9 mouse cellular contexts compared by ENCODE assay signal in the genomic region with DNA sequence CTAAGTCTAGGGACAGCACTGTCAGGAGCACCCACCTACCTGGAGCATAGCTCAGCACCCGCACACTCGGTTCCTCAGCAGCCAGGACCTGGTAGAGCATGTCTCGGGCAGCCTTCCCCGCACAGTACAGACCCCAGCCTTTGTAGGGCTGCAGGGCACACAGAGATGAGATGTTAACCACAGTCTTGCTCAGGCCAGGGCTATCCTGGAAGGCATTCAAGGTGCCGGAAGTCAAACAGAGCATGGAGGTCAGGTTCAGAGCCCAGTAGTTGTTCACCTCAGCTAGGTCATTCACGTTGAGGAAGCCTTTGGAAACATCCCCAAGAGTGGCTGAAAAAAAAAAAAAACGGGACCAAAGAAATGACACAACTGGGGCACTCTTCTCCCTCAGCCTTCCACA. TPM values are rescaled to one million over a fixed set of nuclear protein-coding genes. Genes with fewer than 3 reads are reported as not detected.
DNase-seq lines count a peak whose midpoint lies in the region; ATAC-seq and TF ChIP-seq lines count a peak whose summit lies in the region.
"Not testable (repeated sequence)": the region's sequence is repeated elsewhere in the genome, so short reads cannot be mapped to it uniquely, and the experiment has no call there.
"Had no signal": no experiment of that assay in that cellular context is flagged by ENCODE, and none has a peak within 500 bp of the region (broad histone marks: within the 10 kb centered on the region; RNA-seq: fewer than 3 reads in every experiment).

No protein-coding gene starts in this region.

- TF ChIP-seq EP300 in liver, postnatal 0 days (IDR thresholded peaks at IDR 0.05; ENCODE audit: low read depth): not testable (repeated sequence)

- not testable (repeated sequence) for H3K27ac ChIP-seq in brown adipose tissue, adult 24 weeks (replicated peaks; ENCODE audit: low read depth, low read length); heart, embryonic 11.5 days (ENCODE audit: low read depth, low read length); hindbrain, embryonic 16.5 days (ENCODE audit: low read depth, low read length); liver, postnatal 0 days (ENCODE audit: low read depth); midbrain, embryonic 15.5 days
- peak overlapping the region; percentile 92; the same call in 1 of the 2 replicates for H3K27ac ChIP-seq in limb, embryonic 10.5 days
- H3K27ac ChIP-seq in stomach, embryonic 15.5 days: 0 out of 2 replicates have a peak overlapping the region, but pooled peaks have one; percentile 97

- not testable (repeated sequence) for H3K9me3 ChIP-seq in erythroblast, embryonic 14.5 days (ENCODE audit: control insufficient read depth, low read length); heart, embryonic 11.5 days (replicated peaks; ENCODE audit: control insufficient read depth, low read length); hindbrain, embryonic 16.5 days (ENCODE audit: control insufficient read depth, low read length); limb, embryonic 10.5 days (replicated peaks); liver, postnatal 0 days (ENCODE audit: low read length); midbrain, embryonic 15.5 days; stomach, embryonic 15.5 days

- not testable (repeated sequence) for H3K27me3 ChIP-seq in erythroblast, embryonic 14.5 days (ENCODE audit: control insufficient read depth); heart, embryonic 11.5 days (ENCODE audit: control insufficient read depth, insufficient read depth, low read length); hindbrain, embryonic 16.5 days (replicated peaks; ENCODE audit: control insufficient read depth, insufficient read depth, low read length); limb, embryonic 10.5 days (ENCODE audit: low read depth, poor library complexity, severe bottlenecking); liver, postnatal 0 days (ENCODE audit: insufficient read depth, low read length); midbrain, embryonic 15.5 days (replicated peaks); stomach, embryonic 15.5 days (replicated peaks)

- peak overlapping the region; percentile 85 for H3K4me3 ChIP-seq in brown adipose tissue, adult 24 weeks (ENCODE audit: insufficient read depth, low read depth, low read length)
- peak overlapping the region; percentile 79 for H3K4me3 ChIP-seq in erythroblast, embryonic 14.5 days (replicated peaks)
- H3K4me3 ChIP-seq in heart, embryonic 11.5 days (ENCODE audit: low read depth, low read length): peak overlapping the region; percentile 77
- peak overlapping the region; percentile 82 for H3K4me3 ChIP-seq in hindbrain, embryonic 16.5 days (ENCODE audit: low read length)
- peak overlapping the region; percentile 74 for H3K4me3 ChIP-seq in limb, embryonic 10.5 days
- H3K4me3 ChIP-seq in liver, postnatal 0 days (ENCODE audit: low read depth, low read length): peak overlapping the region; percentile 70
- peak overlapping the region; percentile 73 for H3K4me3 ChIP-seq in midbrain, embryonic 15.5 days
- H3K4me3 ChIP-seq in stomach, embryonic 15.5 days (replicated peaks): peak overlapping the region; percentile 90

- not testable (repeated sequence) for TF ChIP-seq CTCF in liver, postnatal 0 days (IDR thresholded peaks at IDR 0.05; ENCODE audit: low read depth)

- peak overlapping the region; percentile 65 for H3K4me2 ChIP-seq in heart, embryonic 11.5 days
- H3K4me2 ChIP-seq in hindbrain, embryonic 16.5 days (ENCODE audit: low read length): peak overlapping the region; percentile 65
- peak overlapping the region; percentile 77 for H3K4me2 ChIP-seq in liver, postnatal 0 days (ENCODE audit: low read depth, low read length)
- H3K4me2 ChIP-seq in midbrain, embryonic 15.5 days: peak overlapping the region; percentile 69
- H3K4me2 ChIP-seq in stomach, embryonic 15.5 days: peak overlapping the region; percentile 65

- not testable (repeated sequence) for DNase-seq in limb, embryonic 10.5 days (ENCODE audit: low spot score); liver, postnatal 0 days

- H3K4me1 ChIP-seq in brown adipose tissue, adult 24 weeks (ENCODE audit: control insufficient read depth, insufficient read depth, insufficient read length, low read length); heart, embryonic 11.5 days (ENCODE audit: control insufficient read depth, insufficient read depth, low read length); hindbrain, embryonic 16.5 days (ENCODE audit: control insufficient read depth, insufficient read depth, low read depth, low read length); liver, postnatal 0 days (ENCODE audit: insufficient read depth); midbrain, embryonic 15.5 days; stomach, embryonic 15.5 days: not testable (repeated sequence)
- peaks cover 13% of the 10 kb centered on the region for H3K4me1 ChIP-seq in erythroblast, embryonic 14.5 days (ENCODE audit: control insufficient read depth)
- peaks cover 10% of the 10 kb centered on the region for H3K4me1 ChIP-seq in limb, embryonic 10.5 days

- ATAC-seq in heart, embryonic 11.5 days (replicated peaks; ENCODE audit: insufficient number of reproducible peaks, low FRiP score, low TSS enrichment); liver, postnatal 0 days; midbrain, embryonic 15.5 days (replicated peaks); stomach, embryonic 15.5 days (ENCODE audit: insufficient read depth, low FRiP score, low read depth): not testable (repeated sequence)
- 0 out of 2 replicates have a peak, but pooled peaks have one; percentile 19 for ATAC-seq in hindbrain, embryonic 16.5 days

- not testable (repeated sequence) for H3K9ac ChIP-seq in heart, embryonic 11.5 days (ENCODE audit: low read depth, low read length); stomach, embryonic 15.5 days
- peak overlapping the region; percentile 89 for H3K9ac ChIP-seq in hindbrain, embryonic 16.5 days (ENCODE audit: low read depth, low read length)
- 0 out of 2 replicates have a peak overlapping the region, but pooled peaks have one; percentile 30 for H3K9ac ChIP-seq in liver, postnatal 0 days (replicated peaks)
- H3K9ac ChIP-seq in midbrain, embryonic 15.5 days: peak overlapping the region; percentile 72; the same call in 1 of the 2 replicates

- H3K36me3 ChIP-seq in erythroblast, embryonic 14.5 days (ENCODE audit: control insufficient read depth); heart, embryonic 11.5 days (ENCODE audit: control insufficient read depth, insufficient read depth, low read length); hindbrain, embryonic 16.5 days (ENCODE audit: control insufficient read depth, insufficient read depth, low read length); liver, postnatal 0 days (replicated peaks; ENCODE audit: insufficient read depth, low read length); midbrain, embryonic 15.5 days (replicated peaks); stomach, embryonic 15.5 days: not testable (repeated sequence)
- peaks cover 22% of the 10 kb centered on the region for H3K36me3 ChIP-seq in limb, embryonic 10.5 days

- WGBS in heart, embryonic 11.5 days (ENCODE audit: insufficient replicate concordance): 72% methylated on average over 7 of the region's 7 CpGs
- 63% methylated on average over 7 of the region's 7 CpGs for WGBS in hindbrain, embryonic 16.5 days
- WGBS in limb, embryonic 10.5 days: 67% methylated on average over 7 of the region's 7 CpGs
- 59% methylated on average over 7 of the region's 7 CpGs for WGBS in liver, postnatal 0 days (ENCODE audit: insufficient replicate concordance)
- 71% methylated on average over 7 of the region's 7 CpGs for WGBS in midbrain, embryonic 15.5 days
- WGBS in stomach, embryonic 15.5 days: 54% methylated on average over 7 of the region's 7 CpGs

RNA-seq across cellular contexts. Expression of a gene that starts 0.8 kb away (rescaled TPM):
- polyA plus RNA-seq in brown adipose tissue, adult 24 weeks (2012; ENCODE audit: insufficient read depth, insufficient read length, missing spikeins): 64.9 and 65.8 TPM in 2 replicates
- 0.86 and 1.1 TPM in 2 replicates for polyA plus RNA-seq in erythroblast, embryonic 14.5 days (2012)
- polyA plus RNA-seq in heart, embryonic 11.5 days (2014; fragmentation: Nextera tagmentation; extraction: Ambion mirVana): 59.8 and 82.7 TPM in 2 replicates
- polyA plus RNA-seq in hindbrain, embryonic 16.5 days (2015; fragmentation: Nextera tagmentation; extraction: Ambion mirVana): 36.5 and 37.1 TPM in 2 replicates
- 52.5 and 64.9 TPM in 2 replicates for polyA plus RNA-seq in limb, embryonic 10.5 days (2016; fragmentation: Nextera tagmentation; extraction: Ambion mirVana)
- polyA plus RNA-seq in liver, postnatal 0 days (2015; fragmentation: Nextera tagmentation; extraction: Ambion mirVana): 61.1 and 62.6 TPM in 2 replicates
- 24.8 and 25.6 TPM in 2 replicates for polyA plus RNA-seq in midbrain, embryonic 15.5 days (2015; fragmentation: Nextera tagmentation; extraction: Ambion mirVana)
- polyA plus RNA-seq in stomach, embryonic 15.5 days (2015; fragmentation: Nextera tagmentation; extraction: Ambion mirVana): 60.8 and 65.8 TPM in 2 replicates

RNA-seq across cellular contexts. Expression of a gene that starts 50.5 kb away (rescaled TPM):
- not detected in 2 replicates for polyA plus RNA-seq in brown adipose tissue, adult 24 weeks (2012; ENCODE audit: insufficient read depth, insufficient read length, missing spikeins)
- not detected in 2 replicates for polyA plus RNA-seq in erythroblast, embryonic 14.5 days (2012)
- polyA plus RNA-seq in heart, embryonic 11.5 days (2014; fragmentation: Nextera tagmentation; extraction: Ambion mirVana): not detected in 2 replicates
- 1.1 TPM in 1 of 2 replicates, not detected in the other for polyA plus RNA-seq in hindbrain, embryonic 16.5 days (2015; fragmentation: Nextera tagmentation; extraction: Ambion mirVana)
- polyA plus RNA-seq in limb, embryonic 10.5 days (2016; fragmentation: Nextera tagmentation; extraction: Ambion mirVana): 1.8 and 3.9 TPM in 2 replicates
- polyA plus RNA-seq in liver, postnatal 0 days (2015; fragmentation: Nextera tagmentation; extraction: Ambion mirVana): not detected in 2 replicates
- 1.4 and 3.2 TPM in 2 replicates for polyA plus RNA-seq in midbrain, embryonic 15.5 days (2015; fragmentation: Nextera tagmentation; extraction: Ambion mirVana)
- not detected in 2 replicates for polyA plus RNA-seq in stomach, embryonic 15.5 days (2015; fragmentation: Nextera tagmentation; extraction: Ambion mirVana)
- polyA plus RNA-seq: activated CD4-positive, CD25-positive, alpha-beta regulatory T cell, adult 4 months had no signal

Comparison
In these comparisons a context has a peak if more than half of its experiments do, and no peak if none do; other contexts are left out.
1. RNA of a gene that starts 0.8 kb away (polyA plus RNA-seq): 59.8 to 82.7 TPM in heart, embryonic 11.5 days, 64.9 to 65.8 TPM in brown adipose tissue, adult 24 weeks, 61.1 to 62.6 TPM in liver, postnatal 0 days, 60.8 to 65.8 TPM in stomach, embryonic 15.5 days, 52.5 to 64.9 TPM in limb, embryonic 10.5 days, 36.5 to 37.1 TPM in hindbrain, embryonic 16.5 days and 24.8 to 25.6 TPM in midbrain, embryonic 15.5 days; 0.86 to 1.1 TPM in erythroblast, embryonic 14.5 days; every median in the first group is over 10 times any median in the second.
2. Peak in every context shown above with its lines, with median percentiles within 50 percentile points of each other: H3K4me3 ChIP-seq and H3K4me2 ChIP-seq.